Mouse (Mus musculus): ENCODE measurements around the gene Itga3.

The Itga3 gene

DNA sequence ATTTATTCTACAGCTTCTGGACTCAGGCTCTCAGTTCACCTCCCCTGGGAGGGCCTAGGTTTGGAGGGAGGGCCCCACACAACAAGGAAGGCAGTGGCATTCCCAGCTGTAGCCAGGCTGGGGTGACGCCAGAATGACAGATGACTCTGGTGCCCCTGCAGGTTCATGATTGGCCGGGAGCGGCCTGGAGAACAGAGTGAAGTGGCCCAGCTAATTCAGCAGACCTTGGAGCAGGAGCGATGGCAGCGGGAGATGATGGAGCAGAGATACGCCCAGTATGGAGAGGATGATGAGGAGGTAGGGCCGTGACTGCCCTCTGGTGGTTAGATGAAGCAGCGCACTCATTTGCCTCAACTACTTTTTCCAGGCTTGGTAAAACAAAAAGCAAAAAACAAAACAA lies 75.5 kb downstream of the Itga3 start:
- peak; percentile 75 for DNase-seq

GRCm38 (mm10) chr11:95000548-95000947 lies 76.1 kb downstream of the Itga3 start:
- no peak for DNase-seq

GRCm38 (mm10) chr11:95000128-95000527 lies 76.5 kb downstream of the Itga3 start:
- DNase-seq = no peak

DNA sequence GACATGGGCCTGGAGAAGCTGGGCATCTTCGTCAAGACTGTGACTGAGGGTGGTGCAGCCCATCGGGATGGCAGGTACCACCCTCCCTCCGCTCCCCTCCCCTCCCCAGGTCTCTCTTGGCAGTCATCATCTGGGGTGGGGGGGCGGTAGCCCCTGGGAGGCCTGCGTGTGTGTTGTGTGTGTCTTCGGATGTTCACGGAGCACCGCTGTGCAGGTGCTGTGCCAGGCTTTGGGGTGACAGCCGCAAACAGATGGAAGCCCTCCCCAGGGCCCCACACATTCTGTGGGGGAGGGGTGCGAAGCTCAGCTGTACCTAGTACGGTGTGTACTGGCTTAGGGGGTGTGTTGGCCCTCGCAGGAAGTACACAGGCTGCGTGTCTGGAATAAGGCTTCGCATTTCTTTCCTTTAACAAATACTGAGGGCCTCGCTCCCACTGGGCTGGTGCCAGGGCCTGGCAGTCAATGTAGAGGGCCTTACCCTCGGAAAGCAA lies 78.5 kb downstream of the Itga3 start:
- DNase-seq = peak; percentile 81

DNA sequence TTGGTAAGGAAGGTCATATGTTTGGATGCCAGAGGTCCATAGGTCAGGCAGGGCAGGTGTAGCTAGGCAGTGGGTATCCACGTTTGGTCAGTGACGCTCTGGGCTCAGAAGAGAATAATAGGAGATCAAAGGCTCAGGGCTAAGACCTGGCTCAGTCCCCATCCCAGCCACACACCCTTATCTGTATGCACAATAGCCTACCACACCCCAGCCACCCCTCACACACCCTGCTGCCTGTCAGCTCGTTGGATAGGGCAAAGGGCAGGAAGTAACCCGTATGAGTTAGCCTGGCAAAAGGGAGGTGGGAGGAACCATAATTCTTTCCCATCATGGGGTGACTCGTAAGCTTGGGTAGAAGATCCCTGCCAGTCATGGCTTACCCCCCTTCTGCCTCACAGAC lies 79.0 kb downstream of the Itga3 start:
- DNase-seq = no peak

- no peak for DNase-seq
Observed at GRCm38 (mm10) chr11:94996984-94997383, 79.6 kb downstream of the Itga3 start.

- DNase-seq = no peak
Observed at GRCm38 (mm10) chr11:94996101-94996500, 80.5 kb downstream of the Itga3 start.

DNA sequence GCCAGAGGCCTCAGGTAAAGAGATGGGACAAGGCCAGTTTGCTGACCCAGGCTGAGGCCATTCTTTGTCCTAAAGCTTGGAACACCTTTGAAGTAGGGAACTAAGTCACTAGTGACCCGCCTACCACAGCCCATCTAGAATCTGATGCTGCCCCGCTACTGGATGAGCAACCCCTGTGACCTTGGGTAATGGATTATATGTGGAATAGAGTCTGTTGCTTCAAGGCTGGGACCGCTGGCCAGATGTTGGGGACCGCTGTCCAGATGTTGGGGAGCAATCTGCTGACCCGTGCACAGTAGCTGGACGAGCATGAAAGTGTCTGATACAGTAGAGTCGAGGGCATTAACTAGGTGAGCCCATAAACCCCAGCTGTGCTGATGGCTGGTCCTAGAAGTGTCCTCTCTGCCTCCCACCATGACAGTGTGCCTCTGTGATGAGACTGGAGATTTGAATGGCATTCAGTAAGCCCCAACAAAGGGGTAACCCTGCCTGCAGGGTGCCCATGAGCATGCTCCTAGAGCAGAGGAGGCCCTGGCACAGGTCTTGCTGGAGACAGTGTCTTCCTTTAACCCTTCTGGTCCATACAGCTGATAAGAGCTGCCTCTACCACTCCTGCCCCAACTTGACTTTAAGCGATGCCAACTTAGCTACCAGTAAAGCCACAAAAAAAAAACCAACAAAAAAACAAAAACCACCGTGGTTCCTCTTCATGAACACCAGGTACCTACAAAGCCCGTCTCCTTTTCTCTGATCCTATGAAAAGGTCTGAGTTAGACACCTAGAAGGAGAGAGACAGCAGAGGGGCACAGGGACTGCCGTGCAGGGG lies 81.4 kb downstream of the Itga3 start:
- no peak for DNase-seq

Data from layer of hippocampus, adult 9-11 months (tissue).